Mouse (Mus musculus): ENCODE measurements at regions not wholly inside any gene's neighbourhood (a gene's known extent, or its start where the extent isn't known, plus 50 kb on each side); places are given as distances from the start of the nearest gene placed in this dataset.

GRCm38 (mm10) chr4:31566158-31566557, 397.7 kb upstream of the Map3k7 start:
- TF ChIP-seq POLR2A (IDR thresholded peaks at IDR 0.05; ENCODE audit: borderline replicate concordance, extremely low read depth, insufficient read depth, insufficient read length): no peak
- no peak overlapping the region for H3K9ac ChIP-seq (ENCODE audit: low read depth, low read length, severe bottlenecking)
- no peak overlapping the region for H3K4me3 ChIP-seq (replicated peaks; ENCODE audit: low read length)
- ATAC-seq (ENCODE audit: low FRiP score, low read depth) (no peak), DNase-seq (ENCODE audit: low spot score) (no peak)
- H3K36me3 ChIP-seq (ENCODE audit: control insufficient read depth, insufficient read depth, low read length): no peaks in the 10 kb centered on the region
- no peaks in the 10 kb centered on the region for H3K27me3 ChIP-seq (ENCODE audit: control insufficient read depth, insufficient read depth, low read length)
- no peak overlapping the region for H3K27ac ChIP-seq (replicated peaks; ENCODE audit: low read depth, low read length)
- no peaks in the 10 kb centered on the region for H3K9me3 ChIP-seq (ENCODE audit: control insufficient read depth, low read length)
- H3K4me1 ChIP-seq (ENCODE audit: control insufficient read depth, insufficient read depth, low read length): no peaks in the 10 kb centered on the region
- 22% methylated on average over 5 of the region's 5 CpGs for WGBS
- no peak overlapping the region for H3K4me2 ChIP-seq (replicated peaks; ENCODE audit: low read depth, low read length, severe bottlenecking)

GRCm38 (mm10) chr4:31566834-31567233, 397.1 kb upstream of the Map3k7 start:
- ATAC-seq (ENCODE audit: low FRiP score, low read depth): no peak
- no peak for TF ChIP-seq POLR2A (IDR thresholded peaks at IDR 0.05; ENCODE audit: borderline replicate concordance, extremely low read depth, insufficient read depth, insufficient read length)
- 44% methylated on average over 3 of the region's 3 CpGs for WGBS
- H3K36me3 ChIP-seq (ENCODE audit: control insufficient read depth, insufficient read depth, low read length): no peaks in the 10 kb centered on the region
- DNase-seq (ENCODE audit: low spot score): no peak
- no peak overlapping the region for H3K27ac ChIP-seq (replicated peaks; ENCODE audit: low read depth, low read length)
- no peak overlapping the region for H3K4me3 ChIP-seq (replicated peaks; ENCODE audit: low read length)
- no peaks in the 10 kb centered on the region for H3K4me1 ChIP-seq (ENCODE audit: control insufficient read depth, insufficient read depth, low read length)
- no peaks in the 10 kb centered on the region for H3K27me3 ChIP-seq (ENCODE audit: control insufficient read depth, insufficient read depth, low read length)
- H3K9ac ChIP-seq (ENCODE audit: low read depth, low read length, severe bottlenecking): no peak overlapping the region
- H3K4me2 ChIP-seq (replicated peaks; ENCODE audit: low read depth, low read length, severe bottlenecking): no peak overlapping the region
- H3K9me3 ChIP-seq (ENCODE audit: control insufficient read depth, low read length): no peaks in the 10 kb centered on the region

- no peak overlapping the region for H3K27ac ChIP-seq (replicated peaks; ENCODE audit: low read depth, low read length)
- TF ChIP-seq POLR2A (IDR thresholded peaks at IDR 0.05; ENCODE audit: borderline replicate concordance, extremely low read depth, insufficient read depth, insufficient read length): no peak
- no peaks in the 10 kb centered on the region for H3K27me3 ChIP-seq (ENCODE audit: control insufficient read depth, insufficient read depth, low read length)
- H3K4me2 ChIP-seq (replicated peaks; ENCODE audit: low read depth, low read length, severe bottlenecking): no peak overlapping the region
- 75% methylated on average over 1 of the region's 1 CpGs for WGBS
- H3K36me3 ChIP-seq (ENCODE audit: control insufficient read depth, insufficient read depth, low read length): no peaks in the 10 kb centered on the region
- no peaks in the 10 kb centered on the region for H3K9me3 ChIP-seq (ENCODE audit: control insufficient read depth, low read length)
- H3K9ac ChIP-seq (ENCODE audit: low read depth, low read length, severe bottlenecking): no peak overlapping the region
- no peak for ATAC-seq (ENCODE audit: low FRiP score, low read depth)
- no peak for DNase-seq (ENCODE audit: low spot score)
- H3K4me3 ChIP-seq (replicated peaks; ENCODE audit: low read length): no peak overlapping the region
- no peaks in the 10 kb centered on the region for H3K4me1 ChIP-seq (ENCODE audit: control insufficient read depth, insufficient read depth, low read length)
Measured at GRCm38 (mm10) chr4:31569687-31570086, 394.2 kb upstream of the Map3k7 start.

GRCm38 (mm10) chr4:31576982-31577579, 386.8 kb upstream of the Map3k7 start:
- no peak for TF ChIP-seq POLR2A (IDR thresholded peaks at IDR 0.05; ENCODE audit: borderline replicate concordance, extremely low read depth, insufficient read depth, insufficient read length)
- H3K36me3 ChIP-seq (ENCODE audit: control insufficient read depth, insufficient read depth, low read length): no peaks in the 10 kb centered on the region
- no peak overlapping the region for H3K4me3 ChIP-seq (replicated peaks; ENCODE audit: low read length)
- 53% methylated on average over 4 of the region's 4 CpGs for WGBS
- ATAC-seq (ENCODE audit: low FRiP score, low read depth) (no peak), DNase-seq (ENCODE audit: low spot score) (no peak)
- no peaks in the 10 kb centered on the region for H3K9me3 ChIP-seq (ENCODE audit: control insufficient read depth, low read length)
- no peaks in the 10 kb centered on the region for H3K4me1 ChIP-seq (ENCODE audit: control insufficient read depth, insufficient read depth, low read length)
- H3K27me3 ChIP-seq (ENCODE audit: control insufficient read depth, insufficient read depth, low read length): no peaks in the 10 kb centered on the region
- no peak overlapping the region for H3K4me2 ChIP-seq (replicated peaks; ENCODE audit: low read depth, low read length, severe bottlenecking)
- no peak overlapping the region for H3K27ac ChIP-seq (replicated peaks; ENCODE audit: low read depth, low read length)
- no peak overlapping the region for H3K9ac ChIP-seq (ENCODE audit: low read depth, low read length, severe bottlenecking)

- H3K27me3 ChIP-seq (ENCODE audit: control insufficient read depth, insufficient read depth, low read length): no peaks in the 10 kb centered on the region
- no peaks in the 10 kb centered on the region for H3K9me3 ChIP-seq (ENCODE audit: control insufficient read depth, low read length)
- ATAC-seq (ENCODE audit: low FRiP score, low read depth) (no peak), DNase-seq (ENCODE audit: low spot score) (no peak)
- H3K4me2 ChIP-seq (replicated peaks; ENCODE audit: low read depth, low read length, severe bottlenecking): no peak overlapping the region
- H3K27ac ChIP-seq (replicated peaks; ENCODE audit: low read depth, low read length): no peak overlapping the region
- no peak for TF ChIP-seq POLR2A (IDR thresholded peaks at IDR 0.05; ENCODE audit: borderline replicate concordance, extremely low read depth, insufficient read depth, insufficient read length)
- WGBS: 34% methylated on average over 2 of the region's 2 CpGs
- no peak overlapping the region for H3K9ac ChIP-seq (ENCODE audit: low read depth, low read length, severe bottlenecking)
- no peaks in the 10 kb centered on the region for H3K36me3 ChIP-seq (ENCODE audit: control insufficient read depth, insufficient read depth, low read length)
- no peak overlapping the region for H3K4me3 ChIP-seq (replicated peaks; ENCODE audit: low read length)
- H3K4me1 ChIP-seq (ENCODE audit: control insufficient read depth, insufficient read depth, low read length): no peaks in the 10 kb centered on the region
Measured at GRCm38 (mm10) chr4:31583495-31583894, 380.4 kb upstream of the Map3k7 start.

GRCm38 (mm10) chr4:31584171-31584570, 379.7 kb upstream of the Map3k7 start:
- TF ChIP-seq POLR2A (IDR thresholded peaks at IDR 0.05; ENCODE audit: borderline replicate concordance, extremely low read depth, insufficient read depth, insufficient read length): no peak
- Histone ChIP-seq H3K4me1 (ENCODE audit: control insufficient read depth, insufficient read depth, low read length) (no peaks in the 10 kb centered on the region), H3K9me3 (ENCODE audit: control insufficient read depth, low read length) (no peaks in the 10 kb centered on the region), H3K4me3 (replicated peaks; ENCODE audit: low read length) (no peak overlapping the region), H3K4me2 (replicated peaks; ENCODE audit: low read depth, low read length, severe bottlenecking) (no peak overlapping the region), H3K9ac (ENCODE audit: low read depth, low read length, severe bottlenecking) (no peak overlapping the region), H3K36me3 (ENCODE audit: control insufficient read depth, insufficient read depth, low read length) (no peaks in the 10 kb centered on the region), H3K27me3 (ENCODE audit: control insufficient read depth, insufficient read depth, low read length) (no peaks in the 10 kb centered on the region), H3K27ac (replicated peaks; ENCODE audit: low read depth, low read length) (no peak overlapping the region)
- WGBS: 83% methylated on average over 3 of the region's 3 CpGs
- ATAC-seq (ENCODE audit: low FRiP score, low read depth) (no peak), DNase-seq (ENCODE audit: low spot score) (no peak)
